In the genomic region with DNA sequence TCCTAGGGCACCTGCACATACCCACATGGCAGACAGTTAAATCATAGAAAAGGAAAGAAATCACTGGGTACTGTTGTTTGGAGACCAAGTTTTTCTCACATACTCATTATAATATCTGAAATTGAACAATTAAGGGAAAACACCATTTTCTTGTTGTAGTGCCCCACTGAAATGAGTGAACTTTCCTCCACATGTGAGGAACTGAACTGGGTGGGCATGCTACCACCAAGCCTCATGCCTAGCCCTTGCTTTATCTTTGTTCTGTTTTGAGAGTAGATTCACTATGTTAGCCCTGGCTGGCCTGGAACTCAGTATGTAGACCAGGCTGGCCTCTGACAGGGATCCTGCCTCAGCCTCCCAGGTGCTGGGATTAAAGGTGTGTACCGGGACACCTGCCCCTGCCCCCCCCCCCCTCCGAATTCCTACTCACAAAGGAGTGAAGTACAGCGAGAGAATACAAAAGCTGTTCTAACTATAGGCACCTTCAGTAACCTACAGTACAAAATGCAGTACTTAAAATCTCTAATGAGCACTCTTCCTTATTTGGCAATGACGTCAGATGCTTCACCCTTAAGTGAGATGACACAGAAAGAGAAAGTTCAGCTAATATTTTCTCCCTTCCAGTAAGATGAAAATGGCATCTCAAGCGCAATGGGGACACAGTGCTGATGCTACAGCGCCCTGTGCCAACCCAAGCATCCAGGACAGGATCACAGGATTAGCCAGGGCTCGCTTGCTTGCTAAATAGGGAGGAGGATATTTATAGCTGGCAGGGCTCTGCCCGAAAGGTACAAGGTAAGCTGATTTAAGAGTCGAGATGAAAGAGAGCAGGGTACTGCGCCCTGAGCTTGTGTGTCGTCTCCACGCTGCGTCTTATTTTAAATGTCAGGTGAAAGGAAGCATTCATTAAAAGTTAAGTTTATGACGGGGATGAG, we compare ENCODE assay signal across 8 mouse cellular contexts. TPM values are rescaled to one million over a fixed set of nuclear protein-coding genes. Genes with fewer than 3 reads are reported as not detected.
DNase-seq lines count a peak whose midpoint lies in the region; ATAC-seq lines count a peak whose summit lies in the region.

No protein-coding gene starts in this region.

- peaks cover 7% of the 10 kb centered on the region for H3K36me3 ChIP-seq in forebrain, embryonic 15.5 days
- H3K36me3 ChIP-seq in forebrain, embryonic 16.5 days (ENCODE audit: control insufficient read depth, insufficient read depth), result no peaks in the 10 kb centered on the region
- H3K36me3 ChIP-seq in heart, embryonic 13.5 days, result peaks cover 9% of the 10 kb centered on the region

- no peak overlapping the region for H3K4me3 ChIP-seq in forebrain, embryonic 15.5 days
- H3K4me3 ChIP-seq in forebrain, embryonic 16.5 days (replicated peaks; ENCODE audit: low read length), result no peak overlapping the region
- H3K4me3 ChIP-seq in heart, embryonic 13.5 days, result no peak overlapping the region

- H3K27ac ChIP-seq in forebrain, embryonic 15.5 days (replicated peaks), result peak overlapping the region; percentile 32; the same call in 1 of the 2 replicates
- H3K27ac ChIP-seq in forebrain, embryonic 16.5 days (ENCODE audit: low read length), result no peak overlapping the region
- H3K27ac ChIP-seq in heart, embryonic 13.5 days (replicated peaks), result peak overlapping the region; percentile 71

- no peaks in the 10 kb centered on the region for H3K27me3 ChIP-seq in forebrain, embryonic 15.5 days
- H3K27me3 ChIP-seq in forebrain, embryonic 16.5 days (replicated peaks; ENCODE audit: control insufficient read depth, insufficient read depth, low read length), result no peaks in the 10 kb centered on the region
- H3K27me3 ChIP-seq in heart, embryonic 13.5 days (replicated peaks), result no peaks in the 10 kb centered on the region

- WGBS in forebrain, embryonic 15.5 days, result 82% methylated on average over 14 of the region's 14 CpGs
- 87% methylated on average over 14 of the region's 14 CpGs for WGBS in forebrain, embryonic 16.5 days
- 60% methylated on average over 14 of the region's 14 CpGs for WGBS in heart, embryonic 13.5 days

- no peaks in the 10 kb centered on the region for H3K9me3 ChIP-seq in forebrain, embryonic 15.5 days
- no peaks in the 10 kb centered on the region for H3K9me3 ChIP-seq in forebrain, embryonic 16.5 days (ENCODE audit: control insufficient read depth, low read length)
- H3K9me3 ChIP-seq in heart, embryonic 13.5 days, result no peaks in the 10 kb centered on the region

- peaks cover 4% of the 10 kb centered on the region for H3K4me1 ChIP-seq in forebrain, embryonic 15.5 days
- peaks cover 4% of the 10 kb centered on the region for H3K4me1 ChIP-seq in forebrain, embryonic 16.5 days (replicated peaks; ENCODE audit: control insufficient read depth, insufficient read depth, low read length)
- H3K4me1 ChIP-seq in heart, embryonic 13.5 days, result peaks cover 22% of the 10 kb centered on the region

- ATAC-seq in forebrain, embryonic 15.5 days (replicated peaks), result no peak
- ATAC-seq in forebrain, embryonic 16.5 days, result no peak
- ATAC-seq in heart, embryonic 13.5 days (ENCODE audit: extremely low read depth, insufficient number of reproducible peaks, low FRiP score, low TSS enrichment), result no peak
- ATAC-seq in inflammation-experienced regulatory T-cells, adult 6 months, result no peak

- DNase-seq in retina, adult 2 months (ENCODE audit: low read depth, low spot score), result peak; percentile 84
- no peak for DNase-seq in retina, embryonic 14.5 days (ENCODE audit: low spot score)
- no peak for DNase-seq in kidney, postnatal 10 days
- DNase-seq in spleen, postnatal 4 days (ENCODE audit: low spot score in 2 of 2), result no peak

- H3K4me2 ChIP-seq in forebrain, embryonic 15.5 days (replicated peaks), result no peak overlapping the region
- H3K4me2 ChIP-seq in forebrain, embryonic 16.5 days (ENCODE audit: low read length), result no peak overlapping the region
- H3K4me2 ChIP-seq in heart, embryonic 13.5 days, result peak overlapping the region; percentile 24

- H3K9ac ChIP-seq in forebrain, embryonic 15.5 days (replicated peaks), result no peak overlapping the region
- H3K9ac ChIP-seq in forebrain, embryonic 16.5 days (replicated peaks; ENCODE audit: low read depth, low read length), result no peak overlapping the region
- H3K9ac ChIP-seq in heart, embryonic 13.5 days, result no peak overlapping the region

RNA-seq across cellular contexts. Expression of a gene that starts 10.2 kb away (rescaled TPM):
- 238 and 241 TPM in 2 replicates for polyA plus RNA-seq in forebrain, embryonic 15.5 days (2015; fragmentation: Nextera tagmentation; extraction: Ambion mirVana)
- polyA plus RNA-seq in forebrain, embryonic 16.5 days (2015; fragmentation: Nextera tagmentation; extraction: Ambion mirVana), result 226 and 246 TPM in 2 replicates
- 82.1 and 97.1 TPM in 2 replicates for polyA plus RNA-seq in heart, embryonic 13.5 days (2015; fragmentation: Nextera tagmentation; extraction: Ambion mirVana)
- 10 to 100 TPM; 25.9 to 27.1 (median 26.8) TPM for polyA plus RNA-seq in inflammation-experienced regulatory T-cells, adult 6 months (2017; shearing (Covaris generic))

RNA-seq across cellular contexts. Expression of a gene that starts 10.3 kb away (rescaled TPM):
- polyA plus RNA-seq in forebrain, embryonic 15.5 days (2015; fragmentation: Nextera tagmentation; extraction: Ambion mirVana), result 12.6 and 13.7 TPM in 2 replicates
- polyA plus RNA-seq in forebrain, embryonic 16.5 days (2015; fragmentation: Nextera tagmentation; extraction: Ambion mirVana), result 14.3 and 14.8 TPM in 2 replicates
- 8.1 and 9.1 TPM in 2 replicates for polyA plus RNA-seq in heart, embryonic 13.5 days (2015; fragmentation: Nextera tagmentation; extraction: Ambion mirVana)
- 1 to 10 TPM; 3.8 to 9.2 (median 8.7) TPM for polyA plus RNA-seq in inflammation-experienced regulatory T-cells, adult 6 months (2017; shearing (Covaris generic))

RNA-seq across cellular contexts. Expression of a gene that starts 36.0 kb away (rescaled TPM):
- polyA plus RNA-seq in forebrain, embryonic 15.5 days (2015; fragmentation: Nextera tagmentation; extraction: Ambion mirVana), result 39.7 and 41.7 TPM in 2 replicates
- polyA plus RNA-seq in forebrain, embryonic 16.5 days (2015; fragmentation: Nextera tagmentation; extraction: Ambion mirVana), result 39.1 and 41.3 TPM in 2 replicates
- 41.6 and 42.0 TPM in 2 replicates for polyA plus RNA-seq in heart, embryonic 13.5 days (2015; fragmentation: Nextera tagmentation; extraction: Ambion mirVana)
- polyA plus RNA-seq in inflammation-experienced regulatory T-cells, adult 6 months (2017; shearing (Covaris generic)), result 10 to 100 TPM; 16.4 to 19.4 (median 16.5) TPM
